Mouse (Mus musculus): ENCODE data around the gene Rab8a.

- TF ChIP-seq CTCF (IDR thresholded peaks at IDR 0.05; ENCODE audit: low read depth) = no peak
- TF ChIP-seq EP300 (IDR thresholded peaks at IDR 0.05; ENCODE audit: low read depth) = no peak
Measured at GRCm38 (mm10) chr8:72133507-72133906, 27.5 kb upstream of the Rab8a start.

All from liver, postnatal 0 days (tissue).